Mouse (Mus musculus) kidney, postnatal 25 days (tissue): ENCODE measurements around the gene Nisch.

ENCODE experiments used
- DNase-seq, 2 experiments: peaks; one replicate each; pipeline ENCODE4 v3.0.0; 2021; ENCODE audit warnings: mixed read lengths in 2 of 2

The Nisch gene

DNA sequence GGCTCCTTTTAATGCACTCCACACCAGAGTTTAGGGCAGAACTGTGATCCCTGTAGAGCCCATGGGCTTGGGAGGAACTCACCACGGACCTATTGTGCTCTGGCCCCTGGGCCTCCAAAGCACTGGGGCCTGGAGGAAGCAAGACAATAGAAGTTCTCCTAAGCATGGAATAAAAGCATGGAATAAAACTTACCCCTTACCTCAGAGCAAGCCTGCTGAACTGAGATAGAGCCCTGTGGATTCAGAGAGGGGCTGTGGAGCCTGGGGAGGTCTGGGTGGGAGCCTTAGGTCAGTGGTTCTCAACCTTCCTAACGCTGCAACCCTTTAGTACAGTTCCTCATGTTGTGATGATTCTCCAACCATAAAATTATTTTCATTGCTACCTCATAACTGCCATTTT lies at the start of gene Nisch:
Gene Nisch (minus strand): TSS at position 101 of the 400 bp plus-strand sequence.
- no peak for DNase-seq

DNA sequence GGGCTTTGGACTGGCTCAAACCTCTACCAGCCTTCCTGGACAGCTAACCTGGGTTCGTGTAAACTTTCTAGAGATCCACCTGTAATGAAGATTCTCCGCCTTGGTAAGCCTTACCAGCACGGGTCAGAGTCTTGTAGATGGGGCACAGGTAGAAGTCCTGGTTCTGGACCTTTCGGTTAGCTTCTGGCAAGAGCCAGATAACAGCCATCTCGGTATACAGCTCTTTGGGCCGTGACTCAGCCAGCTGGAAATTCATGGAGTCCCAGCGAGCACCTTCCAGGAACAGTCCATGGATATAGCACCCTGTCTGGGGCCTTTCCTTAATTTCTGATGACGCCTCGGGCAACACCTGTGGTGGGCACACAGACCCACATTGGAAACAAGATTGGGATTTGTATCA lies 44.2 kb upstream of the Nisch start:
- no peak for DNase-seq

GRCm38 (mm10) chr14:31260374-31260773 lies 43.6 kb upstream of the Nisch start:
- DNase-seq, result no peak

DNA sequence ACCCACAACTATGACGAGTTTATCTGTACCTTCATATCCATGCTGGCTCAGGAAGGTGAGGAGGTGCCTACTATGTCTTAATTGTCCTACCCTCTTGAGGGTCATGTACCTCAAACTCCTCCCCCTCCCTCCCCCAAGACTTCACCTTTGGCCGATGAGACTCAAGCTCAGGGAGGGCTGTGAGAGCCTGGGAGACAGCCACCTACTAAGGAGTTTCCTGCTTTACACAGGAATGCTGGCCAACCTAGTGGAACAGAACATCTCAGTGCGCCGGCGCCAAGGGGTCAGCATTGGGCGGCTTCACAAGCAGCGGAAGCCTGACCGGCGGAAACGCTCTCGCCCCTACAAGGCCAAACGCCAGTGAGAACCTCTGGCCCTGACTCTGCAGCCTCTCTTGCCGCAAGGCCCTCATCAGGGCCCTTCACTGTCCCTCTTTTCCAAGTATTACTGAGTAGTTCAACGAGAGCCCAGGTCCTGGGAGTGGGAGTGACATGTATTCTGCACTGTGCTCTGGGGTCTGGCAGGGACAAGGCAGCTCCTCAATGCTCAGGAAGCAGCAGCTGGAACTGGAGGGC lies 41.8 kb upstream of the Nisch start:
- DNase-seq, result peak; percentile 68 to 87

- DNase-seq, result peak in 1 of 2 experiments; percentile 24
Measured at GRCm38 (mm10) chr14:31252091-31252490, 35.3 kb upstream of the Nisch start.

DNA sequence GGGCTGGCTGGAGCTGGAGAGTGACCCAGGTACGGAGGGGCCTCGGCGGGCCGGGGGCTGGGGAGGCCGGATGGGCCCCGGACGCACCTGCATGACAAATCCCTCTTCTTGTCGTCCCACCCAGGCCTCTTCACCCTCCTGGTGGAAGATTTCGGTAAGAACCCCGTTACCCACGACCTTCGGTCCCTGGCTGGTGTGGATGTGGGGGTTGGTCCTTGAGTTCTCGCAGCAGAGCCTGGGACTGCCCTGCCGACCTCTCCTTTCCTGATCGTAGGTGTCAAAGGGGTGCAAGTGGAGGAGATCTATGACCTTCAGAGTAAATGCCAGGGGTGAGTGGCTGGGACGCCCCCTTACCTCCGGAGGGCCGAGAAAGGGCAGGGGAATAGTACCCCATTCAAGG lies 34.9 kb upstream of the Nisch start:
- no peak for DNase-seq

- DNase-seq, result peak; percentile 95 to 96
Measured at GRCm38 (mm10) chr14:31251084-31251604, 34.4 kb upstream of the Nisch start, which contains the start of the genes Phf7 and Bap1. Gene Phf7, minus strand, starts transcription at chr14:31251317. Gene Bap1, plus strand, starts transcription at chr14:31251450.

DNA sequence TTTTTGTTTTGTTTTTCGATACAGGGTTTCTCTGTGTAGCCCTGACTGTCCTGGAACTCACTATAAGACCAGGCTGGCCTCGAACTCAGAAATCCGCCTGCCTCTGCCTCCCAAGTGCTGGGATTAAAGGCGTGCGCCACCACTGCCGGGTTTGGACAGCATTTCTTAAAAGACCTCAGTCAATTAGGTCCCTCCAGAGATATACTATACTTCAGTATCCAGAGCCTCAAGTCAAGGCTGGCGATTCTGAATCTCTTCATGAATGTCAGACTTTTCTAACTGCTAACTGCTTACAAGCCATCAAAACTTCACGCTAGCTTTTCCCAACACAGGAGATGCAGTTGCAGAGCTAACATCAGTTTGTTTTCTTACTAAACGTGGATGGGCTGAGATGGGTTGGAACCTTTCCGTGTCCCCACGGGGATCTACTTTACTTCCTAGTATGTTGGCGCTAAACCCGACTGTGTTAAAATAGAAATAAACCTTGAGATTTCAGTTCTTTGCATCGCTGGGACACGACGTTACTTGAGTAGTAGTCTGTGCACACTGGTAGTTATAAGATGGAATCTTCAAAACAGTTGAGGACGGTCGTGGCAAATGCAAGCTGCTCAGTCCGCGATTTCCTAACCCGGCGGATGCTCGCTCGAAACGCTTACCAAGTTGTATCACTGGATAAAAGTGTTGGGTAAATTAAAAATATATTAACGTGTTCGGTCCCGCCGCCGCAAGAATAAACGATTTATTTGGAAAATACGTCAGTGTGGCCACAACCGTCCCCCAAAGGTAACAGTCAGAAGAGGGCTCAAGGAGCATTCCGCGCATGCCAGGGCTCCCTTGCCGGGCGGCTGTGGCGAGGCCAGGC lies 33.7 kb upstream of the Nisch start:
- DNase-seq, result peak in 1 of 2 experiments; percentile 15

- DNase-seq, result no peak
Measured at GRCm38 (mm10) chr14:31248396-31248795, 31.6 kb upstream of the Nisch start.

DNA sequence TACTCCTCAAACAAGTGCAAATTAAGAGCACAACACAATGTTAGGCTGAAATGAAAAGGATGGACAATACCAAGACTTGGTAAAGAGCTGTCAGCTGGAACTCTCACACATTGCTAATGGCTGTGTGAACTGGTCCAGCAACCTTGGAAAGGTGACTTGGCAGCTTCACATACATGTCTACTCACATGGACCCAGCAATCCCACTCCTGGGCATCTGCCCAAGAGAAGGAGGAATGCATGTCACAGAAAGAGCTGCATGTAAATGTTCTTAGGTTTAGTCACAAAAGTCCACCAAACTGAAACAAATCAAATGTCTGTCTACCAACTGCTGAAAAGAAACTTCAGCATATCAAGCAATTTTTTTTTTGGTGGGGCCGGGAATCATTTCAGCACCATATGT lies 29.2 kb upstream of the Nisch start:
- no peak for DNase-seq

GRCm38 (mm10) chr14:31244777-31245176 lies 28.0 kb upstream of the Nisch start:
- no peak for DNase-seq

GRCm38 (mm10) chr14:31240528-31240927 lies 23.8 kb upstream of the Nisch start:
- DNase-seq, result peak in 1 of 2 experiments; percentile 3

- DNase-seq, result peak in 1 of 2 experiments; percentile 22
Measured at GRCm38 (mm10) chr14:31237101-31237882, 20.5 kb upstream of the Nisch start.

- DNase-seq, result peak; percentile 80 to 92
Measured at GRCm38 (mm10) chr14:31233996-31234591, 17.3 kb upstream of the Nisch start.

- peak; percentile 46 to 71 for DNase-seq
Measured at GRCm38 (mm10) chr14:31233070-31233995, 16.6 kb upstream of the Nisch start.

GRCm38 (mm10) chr14:31232404-31233069 lies 15.8 kb upstream of the Nisch start:
- DNase-seq, result peak in 1 of 2 experiments; percentile 52

- DNase-seq, result peak in 1 of 2 experiments; percentile 33
Measured at GRCm38 (mm10) chr14:31230442-31230841, 13.7 kb upstream of the Nisch start.

- peak; percentile 48 to 80 for DNase-seq
Measured at GRCm38 (mm10) chr14:31228234-31228633, 11.5 kb upstream of the Nisch start.

DNA sequence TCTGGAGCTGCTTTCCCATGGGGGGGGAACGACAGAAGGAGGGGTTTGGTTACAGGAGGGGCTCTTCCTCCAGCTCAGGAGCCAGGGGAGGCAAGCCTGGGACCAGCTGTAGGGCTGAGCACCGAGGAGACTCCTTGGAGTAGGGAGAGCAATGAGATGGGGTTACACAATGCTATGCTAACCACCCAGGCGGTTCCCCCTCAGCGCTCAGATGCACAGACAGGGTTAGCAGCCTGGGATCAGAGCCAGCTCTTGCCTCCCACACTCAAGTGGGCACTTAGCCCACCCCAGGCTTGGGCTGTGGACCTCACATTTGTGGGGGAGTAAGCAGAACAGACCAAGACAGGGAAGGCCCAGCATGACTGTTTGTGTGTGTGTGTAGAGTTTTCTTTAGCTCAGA lies 10.2 kb upstream of the Nisch start:
- DNase-seq, result peak in 1 of 2 experiments; percentile 59

GRCm38 (mm10) chr14:31217666-31218065 lies 920 bp upstream of the Nisch start, which contains the start of gene Sema3g:
Gene Sema3g, plus strand, starts transcription at chr14:31217860.
- DNase-seq, result peak; percentile 81 to 91
